Mouse (Mus musculus): ENCODE data around the gene Zfc3h1.

Zfc3h1 gene

DNA sequence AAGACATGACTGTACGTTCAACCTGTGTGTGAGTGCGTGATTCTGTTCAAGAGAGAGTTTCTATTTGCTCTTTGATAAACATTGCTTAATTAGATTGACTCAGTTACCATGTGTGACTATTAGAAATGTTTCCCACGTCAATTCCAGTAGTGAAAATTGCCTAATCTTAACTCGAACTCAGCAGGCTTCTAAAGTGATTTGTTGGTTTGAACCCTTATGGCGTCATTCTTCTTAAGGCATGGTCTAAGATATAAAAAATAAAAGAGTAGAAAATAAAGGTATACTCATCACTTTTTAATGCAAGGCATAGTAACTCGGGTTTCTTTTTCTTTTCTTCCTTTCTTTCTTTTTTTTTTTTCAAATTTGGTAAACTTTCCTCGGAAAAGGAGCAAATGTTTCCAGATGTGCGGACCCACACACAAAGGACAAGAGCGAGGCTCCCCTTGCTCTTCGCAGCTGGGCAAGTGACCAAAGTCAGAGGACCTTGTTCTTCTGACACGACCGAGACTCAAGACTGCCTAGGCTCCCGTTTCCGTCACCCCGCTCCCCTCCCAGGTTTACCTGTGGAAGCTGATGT, 1.0 kb upstream of the Zfc3h1 start:
- no peak for DNase-seq (ENCODE audit: low read depth in 1 of 2, low spot score in 2 of 2)

GRCm38 (mm10) chr10:115385018-115386002, 551 bp downstream of the Zfc3h1 start:
- DNase-seq (ENCODE audit: low read depth in 1 of 2, low spot score in 2 of 2) = peak; percentile 23 to 56

GRCm38 (mm10) chr10:115387891-115388290, 3.1 kb downstream of the Zfc3h1 start:
- no peak for DNase-seq (ENCODE audit: low read depth in 1 of 2, low spot score in 2 of 2)

GRCm38 (mm10) chr10:115391076-115391475, 6.3 kb downstream of the Zfc3h1 start:
- DNase-seq (ENCODE audit: low read depth in 1 of 2, low spot score in 2 of 2) = no peak

DNA sequence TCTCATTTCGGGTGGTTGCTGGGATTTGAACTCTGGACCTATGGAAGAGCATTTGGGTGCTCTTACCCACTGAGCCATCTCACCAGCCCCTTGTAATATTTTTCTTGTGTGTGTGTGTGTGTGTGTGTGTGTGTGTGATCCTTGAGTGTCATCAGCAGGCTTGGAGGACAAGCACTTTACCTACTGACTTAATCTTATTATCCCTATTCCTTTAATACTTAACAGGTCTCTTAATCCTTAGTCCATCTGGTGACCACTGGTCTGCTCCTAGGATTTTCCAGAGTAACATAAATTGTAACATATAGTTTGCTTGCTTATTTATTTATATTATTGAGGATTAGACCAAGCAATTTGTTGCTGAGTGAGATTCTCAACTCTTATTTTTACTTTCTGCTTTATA, 7.1 kb downstream of the Zfc3h1 start:
- DNase-seq (ENCODE audit: low read depth in 1 of 2, low spot score in 2 of 2) = no peak

GRCm38 (mm10) chr10:115406393-115406792, 21.6 kb downstream of the Zfc3h1 start:
- peak in 1 of 2 experiments; percentile 4 for DNase-seq (ENCODE audit: low read depth in 1 of 2, low spot score in 2 of 2)

- no peak for DNase-seq (ENCODE audit: low read depth in 1 of 2, low spot score in 2 of 2)
Observed at GRCm38 (mm10) chr10:115413496-115413895, 28.7 kb downstream of the Zfc3h1 start.

- DNase-seq (ENCODE audit: low read depth in 1 of 2, low spot score in 2 of 2) = no peak
Observed at GRCm38 (mm10) chr10:115414056-115414455, 29.3 kb downstream of the Zfc3h1 start.

- DNase-seq (ENCODE audit: low read depth in 1 of 2, low spot score in 2 of 2) = no peak
Observed at GRCm38 (mm10) chr10:115421976-115422375, 37.2 kb downstream of the Zfc3h1 start.

GRCm38 (mm10) chr10:115425351-115425750, 40.6 kb downstream of the Zfc3h1 start:
- DNase-seq (ENCODE audit: low read depth in 1 of 2, low spot score in 2 of 2) = no peak

DNA sequence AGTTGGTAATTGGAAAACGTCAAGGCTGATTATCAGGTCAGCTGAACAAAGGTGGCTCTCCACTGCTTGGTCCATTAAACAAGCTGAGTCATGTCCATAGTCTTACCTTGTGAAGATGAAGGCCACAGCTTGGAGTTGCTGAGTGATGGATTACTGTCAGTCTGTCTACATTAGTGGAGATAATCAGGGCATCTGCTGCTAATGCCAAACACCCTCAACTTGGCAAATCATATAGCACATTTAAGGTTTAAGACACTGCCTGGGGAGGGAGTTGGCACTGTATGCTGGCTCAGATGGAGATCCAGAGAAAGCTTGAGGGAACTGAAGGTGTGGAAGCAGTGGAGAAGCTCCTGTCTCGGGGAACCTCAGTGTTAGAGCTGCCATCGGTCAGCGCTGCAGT, 52.5 kb downstream of the Zfc3h1 start:
- no peak for DNase-seq (ENCODE audit: low read depth in 1 of 2, low spot score in 2 of 2)

DNA sequence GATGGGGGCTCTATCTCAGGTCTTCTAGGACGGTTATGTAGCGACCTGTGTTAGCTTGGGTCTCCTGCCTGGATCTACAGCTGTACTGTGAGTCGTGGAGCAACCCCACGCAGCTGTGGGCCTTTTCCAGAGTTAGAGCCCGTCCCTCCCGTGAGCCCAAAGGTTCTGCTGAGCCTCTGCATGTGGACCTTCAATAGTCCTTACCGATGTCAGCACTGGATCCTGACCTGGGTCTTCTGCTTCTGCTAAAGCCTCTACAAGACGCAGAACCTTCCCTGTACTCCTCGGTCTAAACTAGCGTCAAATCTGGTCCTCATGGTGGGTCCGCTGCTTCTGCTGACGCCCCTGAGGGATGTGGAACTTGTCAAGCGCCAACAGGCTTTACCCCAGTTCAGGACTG, 63.9 kb downstream of the Zfc3h1 start:
- DNase-seq (ENCODE audit: low read depth in 1 of 2, low spot score in 2 of 2) = no peak

DNA sequence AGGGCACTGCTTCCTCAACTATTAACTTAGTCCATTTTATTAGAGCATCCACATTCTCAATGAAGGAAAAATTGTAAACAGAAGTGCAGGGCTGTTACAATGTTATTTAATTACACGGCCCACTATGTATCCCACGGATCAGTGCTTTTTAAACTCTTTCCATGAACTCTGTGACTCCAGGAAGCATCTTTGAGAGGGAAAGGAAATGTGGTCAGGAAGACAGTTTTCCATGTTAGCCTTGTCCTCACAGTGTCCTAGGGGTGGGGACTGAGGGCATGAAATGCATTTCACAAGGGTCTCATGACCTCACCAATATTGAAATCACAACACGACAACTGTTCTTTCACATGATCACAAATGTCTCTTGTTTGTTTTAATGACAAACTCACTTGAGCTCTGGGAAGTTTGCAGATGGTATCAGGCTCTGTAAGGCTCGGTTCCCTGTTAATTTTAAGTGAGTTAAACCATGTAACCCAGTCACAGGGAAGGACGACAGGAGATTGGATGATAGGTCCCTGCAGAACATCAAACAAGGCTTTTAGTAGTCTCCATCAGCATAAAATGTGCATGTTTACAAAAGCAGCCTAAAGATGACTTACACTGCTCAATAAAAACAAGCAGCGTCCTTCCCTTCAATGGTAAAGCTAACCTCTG, 72.7 kb downstream of the Zfc3h1 start:
- no peak for DNase-seq (ENCODE audit: low read depth in 1 of 2, low spot score in 2 of 2)

- no peak for DNase-seq (ENCODE audit: low read depth in 1 of 2, low spot score in 2 of 2)
Observed at GRCm38 (mm10) chr10:115462646-115463045, 77.9 kb downstream of the Zfc3h1 start.

- DNase-seq (ENCODE audit: low read depth in 1 of 2, low spot score in 2 of 2) = no peak
Observed at GRCm38 (mm10) chr10:115465072-115465471, 80.3 kb downstream of the Zfc3h1 start.

- DNase-seq (ENCODE audit: low read depth in 1 of 2, low spot score in 2 of 2) = no peak
Observed at GRCm38 (mm10) chr10:115465778-115466177, 81.0 kb downstream of the Zfc3h1 start.

GRCm38 (mm10) chr10:115467985-115468384, 83.2 kb downstream of the Zfc3h1 start:
- no peak for DNase-seq (ENCODE audit: low read depth in 1 of 2, low spot score in 2 of 2)

DNA sequence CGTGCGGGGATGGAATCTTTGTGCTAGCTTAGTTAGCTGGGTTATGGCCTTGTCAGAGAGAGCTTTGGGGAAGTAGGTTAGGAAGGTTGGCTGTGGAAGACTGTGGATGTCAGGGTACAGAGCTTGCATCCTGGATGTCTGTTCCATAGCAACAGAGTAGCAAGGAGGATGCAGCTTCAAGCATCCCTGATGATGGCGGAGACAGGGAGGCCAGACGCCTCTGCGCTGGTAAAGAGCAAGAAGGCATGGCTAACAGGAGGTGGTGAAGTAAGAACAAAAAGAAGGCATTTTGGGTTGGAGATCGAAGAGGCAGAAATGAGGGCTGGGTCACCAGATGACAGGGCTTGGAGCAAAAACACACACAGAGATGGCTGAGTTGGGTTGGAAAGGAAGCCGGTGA, 83.9 kb downstream of the Zfc3h1 start:
- DNase-seq (ENCODE audit: low read depth in 1 of 2, low spot score in 2 of 2) = no peak

DNA sequence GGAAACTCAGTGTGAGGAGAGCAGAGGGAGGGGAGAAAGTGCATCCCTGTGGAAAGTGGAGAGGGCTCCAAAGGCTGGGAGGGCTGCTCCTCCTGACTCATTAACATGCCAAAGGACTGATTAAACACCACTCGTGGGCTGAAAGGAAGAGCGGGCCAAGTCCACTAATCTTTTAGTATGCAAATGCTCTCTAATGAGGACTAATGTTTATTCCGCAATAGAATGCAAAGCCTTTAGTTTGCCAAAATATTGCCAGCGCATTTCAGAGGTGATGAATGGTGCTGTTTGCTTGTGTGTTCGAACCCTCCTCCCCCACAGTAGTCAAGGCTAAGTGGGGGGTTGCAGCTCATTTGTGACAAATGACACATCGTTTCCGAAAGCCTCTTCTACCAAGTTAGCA, 84.3 kb downstream of the Zfc3h1 start:
- DNase-seq (ENCODE audit: low read depth in 1 of 2, low spot score in 2 of 2) = no peak

DNA sequence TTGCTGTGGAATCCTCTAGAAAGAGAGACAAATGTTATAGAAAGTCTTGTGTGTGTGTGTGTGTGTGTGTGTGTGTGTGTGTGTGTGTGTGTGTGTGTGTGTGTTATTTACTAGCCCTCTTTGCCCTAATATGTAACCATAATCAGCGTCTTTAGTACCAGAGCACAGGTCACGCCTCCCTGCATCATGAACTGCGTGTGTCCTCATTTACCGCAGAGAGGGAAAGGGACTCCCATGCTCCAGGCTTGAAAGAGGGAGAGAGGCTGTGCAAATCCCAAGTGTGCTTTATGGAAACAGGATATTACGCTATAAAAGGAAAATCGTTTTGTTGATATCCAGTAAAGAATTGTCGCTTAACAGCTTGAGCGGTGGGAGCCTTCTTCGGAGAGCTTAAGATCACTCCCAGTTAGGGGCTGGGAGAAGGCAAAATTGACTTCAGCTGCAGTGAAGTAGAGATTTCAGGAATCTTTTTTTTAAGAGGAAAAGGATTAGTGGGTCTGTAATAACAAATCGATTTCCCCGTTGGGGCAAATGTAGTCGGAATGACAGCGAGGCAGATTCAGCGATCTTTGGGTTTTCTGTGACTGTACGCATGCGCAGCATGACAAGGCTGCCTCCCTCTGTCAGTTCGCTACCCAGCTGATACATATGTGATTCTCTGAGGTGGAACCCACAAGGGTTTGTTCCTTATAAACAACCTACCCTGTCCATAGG, 86.0 kb downstream of the Zfc3h1 start:
- no peak for DNase-seq (ENCODE audit: low read depth in 1 of 2, low spot score in 2 of 2)

DNA sequence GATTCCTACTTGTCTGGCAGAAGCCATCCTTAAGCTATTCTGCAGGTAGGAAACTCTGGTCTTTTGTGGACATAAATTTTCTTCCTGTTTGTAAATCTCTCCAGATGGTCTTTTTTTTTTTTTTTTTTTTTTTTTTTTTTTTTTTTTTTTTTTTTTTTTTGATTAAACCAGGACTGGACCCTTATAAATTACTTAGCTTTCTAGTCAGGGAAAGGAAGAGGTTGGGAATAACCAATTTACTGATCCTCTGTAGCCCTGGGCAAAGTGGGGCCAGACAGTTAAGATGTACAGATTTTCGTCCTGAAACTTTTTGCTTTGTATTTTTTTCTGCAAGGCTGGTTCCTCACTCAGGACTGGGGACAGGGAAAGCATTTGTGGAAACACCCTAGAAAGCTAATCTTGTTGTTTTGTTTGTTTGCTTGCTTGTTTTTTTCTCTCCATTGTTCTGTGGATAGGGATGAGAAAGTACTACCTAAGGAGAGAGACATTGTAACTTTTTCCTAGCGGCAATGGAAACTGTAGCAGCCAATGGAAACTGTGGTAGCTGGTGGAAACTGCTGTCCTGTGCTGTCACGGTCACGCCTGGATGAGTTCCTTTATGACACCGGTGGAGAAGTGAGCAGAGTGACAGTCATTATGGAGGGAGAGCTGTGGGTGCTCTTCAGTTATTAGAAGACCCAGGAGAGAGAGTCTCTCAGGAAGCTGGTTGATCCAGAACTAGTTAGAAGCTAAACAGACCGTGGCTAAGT, 88.6 kb downstream of the Zfc3h1 start:
- no peak for DNase-seq (ENCODE audit: low read depth in 1 of 2, low spot score in 2 of 2)

All from monocyte, adult 2 months (primary cell).